Mouse (Mus musculus) gastrocnemius, adult 2 months (tissue): ENCODE data around the gene Aadat. TPM values are rescaled to one million over a fixed set of nuclear protein-coding genes. Genes with fewer than 3 reads are reported as not detected.

Experiments used
- DNase-seq: peaks from one replicate; pipeline ENCODE4 v3.0.0; 2022
- H3K27ac ChIP-seq: fragments of 200-600 bp; 2 replicates; pipeline ENCODE4 v1.8.1; 2022; ENCODE audit warnings: mild to moderate bottlenecking
- H3K4me3 ChIP-seq: fragments of 200-600 bp; 2 replicates; pipeline ENCODE4 v1.8.1; 2022; ENCODE audit warnings: mild to moderate bottlenecking, moderate library complexity
- CTCF ChIP-seq: fragments of 200-600 bp; IDR thresholded peaks from 2 replicates; pipeline ENCODE4 v1.8.1; 2022; ENCODE audit warnings: antibody characterized with exemption, mild to moderate bottlenecking, moderate library complexity
- intact Hi-C: fragments of 180-260 bp; cut with DNase I; formaldehyde crosslinking; loops from one replicate; pipeline ENCODE4 v1.15.1; 2025
- total RNA-seq, 2 experiments: library from RNA; stranded (reverse); gene quantifications; 2 replicates each; pipeline ENCODE4 v1.2.3; 2021

Aadat gene
- total RNA-seq, 2 experiments from 2014 or later = not detected

GRCm38 (mm10) chr8:60594761-60595160 is 89.0 kb downstream of the Aadat start:
- DNase-seq = no peak
- Histone ChIP-seq H3K27ac (no peak overlapping the region), H3K4me3 (no peak overlapping the region)
- intact Hi-C loops = loop anchor here (10.0 kb wide), 1 partner anchor 90 kb away; the partner anchor contains the start of genes Aadat and Gm10283
- peak; percentile 45 for TF ChIP-seq CTCF

Other genes with a start within 250 kb of the Aadat start
- gene Gm10283, start 2.7 kb upstream of the Aadat start, total RNA-seq = not detected
- 1 to 10 TPM; 4.1 to 4.6 TPM for gene Mfap3l, start 126.9 kb downstream of the Aadat start, total RNA-seq